Mouse (Mus musculus): ENCODE data around the gene Frat1.
A peak's percentile ranks its signal among the peaks of the same experiment; 100 is the strongest.

Frat1 gene

GRCm38 (mm10) chr19:41829381-41830105, at the start of gene Frat1:
Frat1 (plus strand) TSS chr19:41829970.
- peak; percentile 95 for DNase-seq (ENCODE audit: low read depth, low spot score)

GRCm38 (mm10) chr19:41786896-41787295, 42.9 kb upstream of the Frat1 start:
- no peak for DNase-seq (ENCODE audit: low read depth, low spot score)

- no peak for DNase-seq (ENCODE audit: low read depth, low spot score)
These were observed 40.4 kb upstream of the Frat1 start for GRCm38 (mm10) chr19:41789110-41789961.

- peak; percentile 24 for DNase-seq (ENCODE audit: low read depth, low spot score)
These were observed 38.4 kb upstream of the Frat1 start for GRCm38 (mm10) chr19:41791384-41791783.

GRCm38 (mm10) chr19:41792934-41793486, 36.8 kb upstream of the Frat1 start:
- DNase-seq (ENCODE audit: low read depth, low spot score), result no peak

- no peak for DNase-seq (ENCODE audit: low read depth, low spot score)
These were observed 35.8 kb upstream of the Frat1 start for GRCm38 (mm10) chr19:41794017-41794416.

GRCm38 (mm10) chr19:41794901-41795300, 34.9 kb upstream of the Frat1 start:
- DNase-seq (ENCODE audit: low read depth, low spot score), result no peak

- DNase-seq (ENCODE audit: low read depth, low spot score), result no peak
These were observed 33.5 kb upstream of the Frat1 start for GRCm38 (mm10) chr19:41796148-41796760.

GRCm38 (mm10) chr19:41796789-41797327, 32.9 kb upstream of the Frat1 start:
- no peak for DNase-seq (ENCODE audit: low read depth, low spot score)

- DNase-seq (ENCODE audit: low read depth, low spot score), result no peak
These were observed 32.2 kb upstream of the Frat1 start for GRCm38 (mm10) chr19:41797536-41797935.

GRCm38 (mm10) chr19:41800451-41800850, 29.3 kb upstream of the Frat1 start:
- no peak for DNase-seq (ENCODE audit: low read depth, low spot score)

- no peak for DNase-seq (ENCODE audit: low read depth, low spot score)
These were observed 28.6 kb upstream of the Frat1 start for GRCm38 (mm10) chr19:41800986-41801741.

- peak; percentile 98 for DNase-seq (ENCODE audit: low read depth, low spot score)
These were observed 27.9 kb upstream of the Frat1 start, which contains the start of gene Arhgap19 for GRCm38 (mm10) chr19:41801742-41802369. Arhgap19 (minus strand) TSS chr19:41802047.

- peak; percentile 91 for DNase-seq (ENCODE audit: low read depth, low spot score)
These were observed 26.4 kb upstream of the Frat1 start for GRCm38 (mm10) chr19:41803322-41803721.

GRCm38 (mm10) chr19:41805831-41806230, 23.9 kb upstream of the Frat1 start:
- DNase-seq (ENCODE audit: low read depth, low spot score), result peak; percentile 73

- no peak for DNase-seq (ENCODE audit: low read depth, low spot score)
These were observed 22.3 kb upstream of the Frat1 start for GRCm38 (mm10) chr19:41807497-41807896.

GRCm38 (mm10) chr19:41808104-41808634, 21.6 kb upstream of the Frat1 start:
- no peak for DNase-seq (ENCODE audit: low read depth, low spot score)

- no peak for DNase-seq (ENCODE audit: low read depth, low spot score)
These were observed 19.7 kb upstream of the Frat1 start for GRCm38 (mm10) chr19:41810074-41810473.

GRCm38 (mm10) chr19:41812525-41812924, 17.2 kb upstream of the Frat1 start:
- no peak for DNase-seq (ENCODE audit: low read depth, low spot score)

- no peak for DNase-seq (ENCODE audit: low read depth, low spot score)
These were observed 16.4 kb upstream of the Frat1 start for GRCm38 (mm10) chr19:41813374-41813773.
